Mouse (Mus musculus): ENCODE results near the gene Galntl6.
A peak's percentile ranks its signal among the peaks of the same experiment; 100 is the strongest.
"Not testable (repeated sequence)": the region's sequence is repeated elsewhere in the genome, so short reads cannot be mapped to it uniquely, and the experiment has no call there.

Gene Galntl6

GRCm38 (mm10) chr8:58606451-58606850 lies 306.0 kb downstream of the Galntl6 start:
- DNase-seq (ENCODE audit: low read depth, low spot score): peak; percentile 54

- DNase-seq (ENCODE audit: low read depth, low spot score): no peak
Measured at GRCm38 (mm10) chr8:58604751-58605150, 307.7 kb downstream of the Galntl6 start.

GRCm38 (mm10) chr8:58597834-58598233 lies 314.6 kb downstream of the Galntl6 start:
- DNase-seq (ENCODE audit: low read depth, low spot score): peak; percentile 12

GRCm38 (mm10) chr8:58575346-58575745 lies 337.1 kb downstream of the Galntl6 start:
- DNase-seq (ENCODE audit: low read depth, low spot score): peak; percentile 13

- DNase-seq (ENCODE audit: low read depth, low spot score): no peak
Measured at GRCm38 (mm10) chr8:58568086-58568485, 344.4 kb downstream of the Galntl6 start.

- peak; percentile 78 for DNase-seq (ENCODE audit: low read depth, low spot score)
Measured at GRCm38 (mm10) chr8:58566115-58566514, 346.3 kb downstream of the Galntl6 start.

GRCm38 (mm10) chr8:58535781-58536180 lies 376.7 kb downstream of the Galntl6 start:
- DNase-seq (ENCODE audit: low read depth, low spot score): peak; percentile 89

GRCm38 (mm10) chr8:58534631-58535030 lies 377.8 kb downstream of the Galntl6 start:
- DNase-seq (ENCODE audit: low read depth, low spot score): peak; percentile 66

- DNase-seq (ENCODE audit: low read depth, low spot score): no peak
Measured at GRCm38 (mm10) chr8:58523443-58523842, 389.0 kb downstream of the Galntl6 start.

GRCm38 (mm10) chr8:58521932-58522331 lies 390.5 kb downstream of the Galntl6 start:
- DNase-seq (ENCODE audit: low read depth, low spot score): peak; percentile 12

- no peak for DNase-seq (ENCODE audit: low read depth, low spot score)
Measured at GRCm38 (mm10) chr8:58510516-58510915, 401.9 kb downstream of the Galntl6 start.

GRCm38 (mm10) chr8:58509051-58509450 lies 403.4 kb downstream of the Galntl6 start:
- DNase-seq (ENCODE audit: low read depth, low spot score): no peak

GRCm38 (mm10) chr8:58487099-58487498 lies 425.3 kb downstream of the Galntl6 start:
- no peak for DNase-seq (ENCODE audit: low read depth, low spot score)

- DNase-seq (ENCODE audit: low read depth, low spot score): not testable (repeated sequence)
Measured at GRCm38 (mm10) chr8:58463342-58463741, 449.1 kb downstream of the Galntl6 start.

GRCm38 (mm10) chr8:58442696-58443095 lies 469.7 kb downstream of the Galntl6 start:
- no peak for DNase-seq (ENCODE audit: low read depth, low spot score)

GRCm38 (mm10) chr8:58418481-58418880 lies 494.0 kb downstream of the Galntl6 start:
- DNase-seq (ENCODE audit: low read depth, low spot score): peak; percentile 13

GRCm38 (mm10) chr8:58417551-58417950 lies 494.9 kb downstream of the Galntl6 start:
- no peak for DNase-seq (ENCODE audit: low read depth, low spot score)

- DNase-seq (ENCODE audit: low read depth, low spot score): peak; percentile 20
Measured at GRCm38 (mm10) chr8:58396500-58396899, 515.9 kb downstream of the Galntl6 start.

GRCm38 (mm10) chr8:58395879-58396278 lies 516.6 kb downstream of the Galntl6 start:
- no peak for DNase-seq (ENCODE audit: low read depth, low spot score)

- DNase-seq (ENCODE audit: low read depth, low spot score): peak; percentile 58
Measured at GRCm38 (mm10) chr8:58372389-58372788, 540.1 kb downstream of the Galntl6 start.

- DNase-seq (ENCODE audit: low read depth, low spot score): no peak
Measured at GRCm38 (mm10) chr8:58371979-58372378, 540.5 kb downstream of the Galntl6 start.

- peak; percentile 71 for DNase-seq (ENCODE audit: low read depth, low spot score)
Measured at GRCm38 (mm10) chr8:58331151-58331550, 581.3 kb downstream of the Galntl6 start.

GRCm38 (mm10) chr8:58313482-58313881 lies 599.0 kb downstream of the Galntl6 start:
- DNase-seq (ENCODE audit: low read depth, low spot score): peak; percentile 39

GRCm38 (mm10) chr8:58291487-58291886 lies 621.0 kb downstream of the Galntl6 start:
- DNase-seq (ENCODE audit: low read depth, low spot score): peak; percentile 72
